Mouse (Mus musculus): ENCODE measurements around the gene Vmn2r84.
"Not testable (repeated sequence)": the region's sequence is repeated elsewhere in the genome, so short reads cannot be mapped to it uniquely, and the experiment has no call there.

Gene Vmn2r84

DNA sequence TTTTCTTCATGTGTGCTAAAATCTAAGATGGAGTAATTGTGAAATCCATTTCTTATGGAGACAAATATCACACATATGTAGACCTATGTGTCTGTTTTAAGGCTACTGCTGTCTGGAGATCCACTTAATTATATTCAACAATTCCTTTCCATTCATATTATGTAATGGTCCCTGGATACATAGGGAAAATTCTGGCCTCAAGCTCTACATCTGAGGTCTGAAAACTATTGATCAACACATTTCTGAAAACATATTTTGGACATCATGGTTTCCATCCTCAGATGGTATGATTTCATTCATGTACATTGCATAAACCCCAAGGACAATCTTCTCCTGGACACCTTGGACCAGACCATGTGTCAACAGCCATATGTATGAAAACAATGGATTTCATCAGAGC lies at the start of gene Vmn2r84:
Gene Vmn2r84, minus strand, starts transcription at position 101 of the 400 bp plus-strand sequence.
- in situ Hi-C loops (cut with MboI, MseI): no loop called here

DNA sequence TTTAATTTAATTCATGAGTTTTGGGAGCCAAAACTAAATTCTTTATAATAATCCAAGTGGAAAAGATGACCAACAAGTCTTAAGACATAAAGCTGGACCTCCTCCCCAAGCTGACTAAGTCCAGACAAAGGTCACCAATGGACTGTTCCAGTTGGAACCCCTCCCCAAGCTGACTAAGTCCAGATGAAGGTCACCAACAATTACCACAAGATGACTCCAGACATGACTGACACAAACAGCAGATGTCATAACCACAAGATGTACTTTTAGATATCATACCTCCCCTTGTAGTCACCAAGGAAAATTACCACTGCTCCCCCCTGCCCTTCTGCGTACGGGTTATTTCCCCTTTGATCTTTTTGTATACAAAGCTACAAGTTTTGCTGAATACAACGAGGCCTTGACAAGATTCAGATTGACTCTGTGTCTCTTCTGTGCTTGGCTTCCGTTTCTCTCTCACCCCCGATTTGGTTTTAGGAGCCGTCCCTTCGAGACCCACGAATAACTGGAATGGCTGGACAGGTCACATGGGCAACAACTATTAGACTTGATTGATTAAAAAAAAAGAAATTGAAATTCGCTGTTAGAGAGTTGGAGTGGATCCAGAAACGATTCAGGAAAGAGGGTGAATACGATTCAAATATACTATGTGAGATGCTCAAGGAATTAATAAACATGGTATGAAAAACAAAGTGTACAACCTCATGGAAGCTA lies 40.2 kb upstream of the Vmn2r84 start:
- in situ Hi-C loops (cut with MboI, MseI): not testable (repeated sequence)

- in situ Hi-C loops (cut with MboI, MseI): not testable (repeated sequence)
Observed at GRCm38 (mm10) chr10:130429603-130430002, 35.5 kb upstream of the Vmn2r84 start, which contains the start of gene Vmn2r85. Gene Vmn2r85 (minus strand): TSS chr10:130429703.

DNA sequence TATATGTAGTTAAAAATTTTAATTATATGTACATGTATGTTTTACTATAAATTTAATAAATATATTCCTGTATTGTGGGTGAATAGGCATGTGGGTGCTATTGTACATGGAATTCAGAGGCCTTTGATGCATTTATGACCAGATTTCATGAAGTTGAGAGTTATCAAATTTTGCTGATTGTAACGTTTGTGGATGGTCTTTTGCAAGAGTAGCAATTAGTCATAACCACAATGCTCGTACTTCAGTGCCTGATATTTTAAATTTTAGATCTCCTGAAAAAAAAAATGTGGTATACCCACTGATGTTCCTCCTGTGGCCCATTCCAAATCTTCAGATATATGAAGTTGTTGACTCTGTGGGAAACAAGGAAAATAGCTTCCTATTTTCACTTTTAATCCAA lies 28.2 kb upstream of the Vmn2r84 start:
- in situ Hi-C loops (cut with MboI, MseI): not testable (repeated sequence)

DNA sequence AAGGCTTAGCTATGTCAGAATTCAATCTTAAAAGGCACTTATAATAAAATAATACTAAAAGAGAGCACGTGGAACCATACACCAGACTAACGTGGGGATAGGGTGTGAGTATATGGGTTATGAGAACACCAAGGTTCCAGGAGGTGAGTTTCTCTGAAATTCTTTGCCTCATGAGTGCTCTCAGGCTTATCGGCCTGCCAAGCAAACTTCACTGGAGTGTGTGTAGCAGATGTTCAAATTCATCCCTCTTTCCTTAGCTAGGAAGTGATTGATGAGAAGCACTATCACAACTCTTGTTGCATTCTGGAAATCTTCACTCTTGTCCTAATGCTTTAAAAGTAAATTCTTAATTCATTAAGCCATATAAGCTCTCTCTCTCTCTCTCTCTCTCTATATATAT lies 26.3 kb upstream of the Vmn2r84 start:
- in situ Hi-C loops (cut with MboI, MseI): no loop called here

DNA sequence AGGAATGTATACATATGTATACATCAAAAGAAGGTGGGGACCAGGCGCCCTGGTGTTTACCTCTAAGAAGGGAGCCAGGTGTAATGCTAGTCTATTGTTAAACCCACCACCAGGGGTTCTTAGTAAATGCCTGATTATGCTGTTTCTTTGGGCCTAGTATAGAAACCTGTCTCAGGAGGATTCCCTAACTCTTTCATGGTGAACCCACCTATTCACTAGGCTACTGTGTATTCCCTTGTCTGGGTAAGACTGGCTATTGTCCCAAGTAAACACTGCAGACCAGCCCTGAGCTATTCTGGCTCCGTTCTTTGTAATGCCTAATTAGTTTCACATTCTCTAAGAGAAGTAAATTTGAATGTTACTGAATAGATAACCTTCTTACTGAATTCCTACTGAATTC lies 25.8 kb upstream of the Vmn2r84 start:
- in situ Hi-C loops (cut with MboI, MseI): not testable (repeated sequence)

- in situ Hi-C loops (cut with MboI, MseI): not testable (repeated sequence)
Observed at GRCm38 (mm10) chr10:130416352-130416751, 22.2 kb upstream of the Vmn2r84 start.

- in situ Hi-C loops (cut with MboI, MseI): not testable (repeated sequence)
Observed at GRCm38 (mm10) chr10:130412167-130412698, 18.1 kb upstream of the Vmn2r84 start.

GRCm38 (mm10) chr10:130375145-130375544 lies 19.0 kb downstream of the Vmn2r84 start:
- in situ Hi-C loops (cut with MboI, MseI): no loop called here

DNA sequence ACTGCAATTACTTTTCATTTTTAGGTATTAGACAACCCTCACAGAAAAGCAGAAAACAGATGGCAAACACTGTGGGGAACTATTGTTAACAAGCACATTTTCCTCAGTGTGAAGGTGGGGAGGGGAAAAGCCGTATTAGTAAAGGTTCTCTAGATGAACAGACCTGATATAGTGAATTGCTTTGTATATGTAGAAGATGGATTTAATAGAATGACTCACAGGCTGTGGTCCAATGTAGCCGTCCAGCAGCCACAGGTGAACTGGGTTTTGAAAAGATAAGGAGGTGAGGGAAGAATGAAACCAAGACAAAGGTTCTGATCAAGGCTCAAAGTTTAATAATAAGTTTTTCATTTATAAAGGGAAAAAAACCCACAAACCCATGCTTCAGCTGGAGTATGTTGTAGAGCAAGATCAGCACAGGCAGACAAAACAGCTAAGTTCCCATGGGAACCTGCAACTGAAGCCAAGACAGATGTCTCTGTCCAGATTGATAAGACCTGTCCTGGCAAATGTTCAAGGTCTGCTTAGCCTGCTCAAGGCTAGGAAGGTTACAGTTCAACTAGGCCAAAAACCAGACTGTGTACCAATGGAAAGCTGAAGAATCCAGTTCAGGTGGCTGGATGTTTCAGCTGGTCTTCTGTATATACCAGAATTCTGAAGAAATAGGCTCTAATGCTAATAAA lies 21.5 kb downstream of the Vmn2r84 start:
- in situ Hi-C loops (cut with MboI, MseI): no loop called here

GRCm38 (mm10) chr10:130371644-130372043 lies 22.5 kb downstream of the Vmn2r84 start:
- in situ Hi-C loops (cut with MboI, MseI): no loop called here

DNA sequence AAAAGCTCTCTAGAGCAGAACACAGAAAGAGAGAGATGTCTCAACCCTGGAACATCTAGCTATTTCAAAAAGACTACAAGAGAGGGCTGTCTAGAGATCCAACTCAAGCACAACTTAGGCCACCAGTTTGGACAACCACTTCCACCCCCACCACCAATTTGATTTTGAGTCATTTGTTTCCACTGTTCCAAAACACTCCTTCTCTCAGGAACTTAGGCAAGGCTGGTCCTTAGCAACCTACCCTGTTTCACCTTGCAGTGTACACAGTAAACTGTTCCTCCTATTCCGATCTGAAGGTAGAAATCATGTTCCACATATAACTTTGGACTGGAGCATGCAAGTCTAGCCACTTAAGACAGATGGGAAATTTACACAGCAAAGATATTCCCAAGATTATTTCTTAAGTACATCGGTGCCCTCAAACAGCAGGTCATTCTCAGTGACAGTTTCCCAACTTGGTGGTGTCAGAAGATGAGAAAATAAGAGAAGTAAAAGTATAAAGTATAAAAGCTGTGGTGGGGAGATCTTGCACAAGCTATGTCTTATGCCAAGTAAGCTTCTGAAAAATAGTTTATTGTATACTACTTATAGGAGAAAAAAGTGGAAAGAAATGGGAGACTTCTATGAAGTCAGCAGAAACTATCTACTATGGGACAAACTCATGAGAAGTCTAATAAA lies 24.0 kb downstream of the Vmn2r84 start:
- in situ Hi-C loops (cut with MboI, MseI): no loop called here

GRCm38 (mm10) chr10:130368384-130368783 lies 25.7 kb downstream of the Vmn2r84 start:
- in situ Hi-C loops (cut with MboI, MseI): loop anchor here (10.0 kb wide), 2 partner anchors 54 to 144 kb away; no protein-coding TSS in a partner anchor

GRCm38 (mm10) chr10:130364766-130365165 lies 29.4 kb downstream of the Vmn2r84 start:
- in situ Hi-C loops (cut with MboI, MseI): loop anchor here (10.0 kb wide), 2 partner anchors 50 to 140 kb away; no protein-coding TSS in a partner anchor

DNA sequence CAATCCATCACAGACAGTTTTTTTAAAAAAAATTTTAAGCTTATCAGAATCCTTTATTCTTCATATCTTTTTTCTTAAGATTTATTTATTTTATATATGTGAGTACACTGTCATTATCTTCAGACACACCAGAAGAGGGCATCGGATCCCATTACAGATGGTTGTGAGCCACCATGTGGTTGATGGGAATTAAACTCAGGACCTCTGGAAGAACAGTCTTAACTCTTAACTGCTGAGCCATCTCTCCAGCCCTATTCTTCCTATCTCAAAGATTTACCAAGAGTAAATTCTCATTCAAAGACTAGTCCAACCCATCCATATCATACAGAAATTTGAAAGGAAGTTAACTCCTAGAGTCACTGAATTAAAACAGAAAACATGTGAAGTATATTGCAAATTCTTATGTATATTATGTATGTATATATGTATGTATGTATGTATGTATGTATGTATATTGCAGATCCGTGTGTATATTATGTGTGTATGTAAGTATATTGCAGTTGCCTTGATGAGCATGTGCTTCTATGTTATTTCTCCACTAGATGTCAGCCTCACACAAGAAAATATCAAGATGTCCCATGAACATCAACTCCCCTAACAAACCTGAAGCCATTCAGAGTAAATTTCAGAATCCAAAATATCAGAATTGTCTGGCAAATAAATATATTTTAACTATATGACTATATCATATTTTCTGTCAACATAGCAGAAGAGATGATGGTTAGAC lies 30.5 kb downstream of the Vmn2r84 start:
- in situ Hi-C loops (cut with MboI, MseI): loop anchor here (10.0 kb wide), 2 partner anchors 49 to 139 kb away; no protein-coding TSS in a partner anchor

DNA sequence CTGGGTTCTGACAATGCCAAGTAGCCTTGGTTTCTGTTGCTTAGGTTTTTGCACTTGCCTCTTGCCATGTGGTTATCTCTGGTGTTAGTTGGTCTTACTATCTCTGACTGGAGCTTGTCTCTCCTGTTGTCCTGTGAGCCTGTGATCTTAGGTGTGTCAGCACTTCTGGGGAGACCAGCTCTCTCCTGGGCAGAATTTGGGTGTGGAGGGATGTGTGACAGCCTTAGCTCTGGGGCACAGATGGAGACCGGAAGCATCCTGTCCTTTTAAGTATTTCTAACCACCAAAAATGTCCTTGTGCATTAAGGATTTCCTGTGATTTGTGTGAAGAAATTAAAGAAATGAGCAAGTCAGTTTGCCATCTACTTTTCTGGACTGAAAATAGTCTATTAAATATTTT lies 50.1 kb downstream of the Vmn2r84 start:
- in situ Hi-C loops (cut with MboI, MseI): no loop called here

GRCm38 (mm10) chr10:130340050-130340449 lies 54.1 kb downstream of the Vmn2r84 start:
- in situ Hi-C loops (cut with MboI, MseI): not testable (repeated sequence)

- in situ Hi-C loops (cut with MboI, MseI): no loop called here
Observed at GRCm38 (mm10) chr10:130337581-130337980, 56.6 kb downstream of the Vmn2r84 start.

GRCm38 (mm10) chr10:130336385-130336784 lies 57.7 kb downstream of the Vmn2r84 start:
- in situ Hi-C loops (cut with MboI, MseI): no loop called here

- in situ Hi-C loops (cut with MboI, MseI): no loop called here
Observed at GRCm38 (mm10) chr10:130330711-130331110, 63.4 kb downstream of the Vmn2r84 start.

All from regulatory T cell (primary cell).